Mouse (Mus musculus) adrenal gland, postnatal 10 days (tissue): ENCODE results near the gene Pnmal2. TPM values are rescaled to one million over a fixed set of nuclear protein-coding genes. Genes with fewer than 3 reads are reported as not detected.

Source experiments
- DNase-seq: peaks from one replicate; pipeline ENCODE4 v3.0.0; 2021; ENCODE audit warnings: mixed read lengths
- long read RNA-seq, 2 experiments: library from polyadenylated mRNA; stranded (forward); transcript quantifications; one replicate each; pipeline ENCODE4 v2.0.0; 2021
- total RNA-seq, 2 experiments: library from RNA; stranded (reverse); gene quantifications; 2 replicates each; pipeline ENCODE4 v1.2.3; 2021

The Pnmal2 gene
- 10 to 100 TPM; 18.3 to 23.9 TPM for total RNA-seq
- long read RNA-seq, experiment 1, full-length matches to known transcripts: 23 of 23 reads
- long read RNA-seq, experiment 1, partial matches to known transcripts: 0 of 23 reads
- long read RNA-seq, experiment 1, other reads (novel, unspliced or antisense): 0 of 23 reads
- long read RNA-seq, experiment 2, full-length matches to known transcripts: 24 of 24 reads
- long read RNA-seq, experiment 2, partial matches to known transcripts: 0 of 24 reads
- long read RNA-seq, experiment 2, other reads (novel, unspliced or antisense): 0 of 24 reads

GRCm38 (mm10) chr7:16944061-16944807 lies at the start of gene Pnmal2:
Pnmal2 (plus strand) TSS chr7:16944682.
- DNase-seq: peak; percentile 90

GRCm38 (mm10) chr7:16895000-16895399 lies 49.5 kb upstream of the Pnmal2 start:
- DNase-seq: peak; percentile 88

- DNase-seq: no peak
Measured at GRCm38 (mm10) chr7:16895511-16895910, 49.0 kb upstream of the Pnmal2 start.

GRCm38 (mm10) chr7:16900526-16900925 lies 44.0 kb upstream of the Pnmal2 start:
- DNase-seq: no peak

GRCm38 (mm10) chr7:16903439-16903955 lies 41.0 kb upstream of the Pnmal2 start:
- no peak for DNase-seq

- DNase-seq: no peak
Measured at GRCm38 (mm10) chr7:16904120-16904675, 40.3 kb upstream of the Pnmal2 start.

GRCm38 (mm10) chr7:16905491-16906021 lies 38.9 kb upstream of the Pnmal2 start:
- DNase-seq: peak; percentile 54

- DNase-seq: peak; percentile 59
Measured at GRCm38 (mm10) chr7:16906281-16906680, 38.2 kb upstream of the Pnmal2 start, which contains the start of gene Ptgir. Ptgir (plus strand) TSS chr7:16906490.

GRCm38 (mm10) chr7:16906889-16907559 lies 37.5 kb upstream of the Pnmal2 start:
- no peak for DNase-seq

- no peak for DNase-seq
Measured at GRCm38 (mm10) chr7:16907842-16908241, 36.6 kb upstream of the Pnmal2 start.

- DNase-seq: no peak
Measured at GRCm38 (mm10) chr7:16908367-16908766, 36.1 kb upstream of the Pnmal2 start.

GRCm38 (mm10) chr7:16908859-16909258 lies 35.6 kb upstream of the Pnmal2 start:
- DNase-seq: no peak

- no peak for DNase-seq
Measured at GRCm38 (mm10) chr7:16909909-16910308, 34.6 kb upstream of the Pnmal2 start.

- DNase-seq: no peak
Measured at GRCm38 (mm10) chr7:16911904-16912303, 32.6 kb upstream of the Pnmal2 start.

- no peak for DNase-seq
Measured at GRCm38 (mm10) chr7:16912360-16912759, 32.1 kb upstream of the Pnmal2 start.

GRCm38 (mm10) chr7:16913806-16914452 lies 30.6 kb upstream of the Pnmal2 start:
- peak; percentile 85 for DNase-seq

GRCm38 (mm10) chr7:16914453-16915343 lies 29.8 kb upstream of the Pnmal2 start:
- no peak for DNase-seq

GRCm38 (mm10) chr7:16915461-16916340 lies 28.8 kb upstream of the Pnmal2 start:
- no peak for DNase-seq
